Mouse (Mus musculus): ENCODE data around the gene Olfr855.

Olfr855 gene

DNA sequence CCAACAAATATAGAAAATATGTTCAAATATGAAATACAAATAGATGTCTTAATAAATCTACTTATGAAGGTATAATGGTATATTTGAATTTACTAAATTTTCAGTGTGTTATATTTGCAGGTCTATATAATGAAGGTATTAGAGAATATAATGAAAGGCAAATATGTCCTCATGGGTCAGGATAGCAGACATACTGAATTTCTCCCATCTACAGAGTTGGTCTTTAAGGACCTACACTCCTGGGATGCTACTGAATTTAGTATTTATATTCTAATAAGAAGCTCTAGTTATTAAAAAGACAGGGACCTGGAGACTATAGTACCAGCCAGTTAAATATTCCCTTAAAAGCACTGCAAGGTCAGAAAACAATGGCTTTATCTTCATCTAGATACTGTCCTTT, at the start of gene Olfr855:
Olfr855 (plus strand) TSS at position 301 of the 400 bp plus-strand sequence.
- DNase-seq = no peak

DNA sequence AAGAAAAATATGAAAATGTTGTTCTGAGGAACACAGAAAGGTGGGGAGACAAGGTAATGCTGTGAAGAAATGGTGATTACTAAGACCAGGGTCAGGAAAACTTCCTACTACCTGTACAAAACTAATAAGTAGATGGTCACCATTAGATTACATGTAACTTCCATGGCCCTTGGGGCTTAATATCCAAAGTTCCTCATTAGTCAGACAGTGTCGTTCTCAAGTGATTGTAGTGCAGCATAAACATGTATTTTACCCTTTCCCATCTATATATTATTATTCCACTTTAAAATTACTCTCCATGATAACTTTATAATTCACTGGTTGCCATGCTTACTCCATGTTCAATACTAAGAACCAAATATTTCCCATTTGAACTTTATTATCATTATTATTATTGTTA, 41.4 kb upstream of the Olfr855 start, which contains the start of gene Olfr853:
Olfr853 (minus strand) TSS at position 101 of the 400 bp plus-strand sequence.
- DNase-seq = no peak

DNA sequence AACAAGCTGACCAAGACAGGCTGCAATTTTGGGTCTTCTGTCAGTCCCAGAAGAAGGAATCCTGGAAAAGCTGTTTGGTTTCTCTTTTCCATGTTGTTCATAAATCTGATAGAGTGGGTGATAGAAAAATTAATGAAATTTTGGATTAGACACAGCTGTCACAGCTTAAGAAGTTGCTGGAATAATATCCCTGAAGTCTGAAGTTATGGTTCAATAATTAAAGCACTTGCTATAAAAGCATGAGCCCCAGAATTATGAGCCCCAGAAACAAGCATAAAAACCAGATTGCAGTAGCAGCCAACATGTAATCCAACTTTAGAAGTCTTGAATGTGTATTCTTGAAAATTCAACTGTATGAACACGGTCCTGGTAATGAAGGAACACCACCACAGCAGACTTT, 15.1 kb upstream of the Olfr855 start, which contains the start of gene Olfr854:
Olfr854 (minus strand) TSS at position 101 of the 400 bp plus-strand sequence.
- DNase-seq = no peak

DNA sequence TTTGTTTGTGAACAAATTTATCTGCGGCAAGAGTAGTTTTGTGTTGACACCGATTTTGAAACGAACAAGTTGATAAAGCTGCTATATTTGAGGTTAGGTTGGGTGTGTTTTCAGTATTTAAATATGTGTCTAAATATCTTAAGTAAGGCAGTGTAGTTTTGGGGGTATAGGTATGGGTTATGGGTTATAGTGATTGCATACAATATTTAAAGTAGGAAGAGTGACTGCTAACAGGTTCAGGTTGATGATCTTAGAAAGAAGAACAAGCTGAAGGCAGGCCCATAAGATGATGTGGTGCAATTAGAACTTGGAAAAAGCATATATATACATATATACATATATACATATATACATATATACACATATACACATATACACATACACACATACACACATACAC, 38.9 kb downstream of the Olfr855 start:
- DNase-seq = no peak

DNA sequence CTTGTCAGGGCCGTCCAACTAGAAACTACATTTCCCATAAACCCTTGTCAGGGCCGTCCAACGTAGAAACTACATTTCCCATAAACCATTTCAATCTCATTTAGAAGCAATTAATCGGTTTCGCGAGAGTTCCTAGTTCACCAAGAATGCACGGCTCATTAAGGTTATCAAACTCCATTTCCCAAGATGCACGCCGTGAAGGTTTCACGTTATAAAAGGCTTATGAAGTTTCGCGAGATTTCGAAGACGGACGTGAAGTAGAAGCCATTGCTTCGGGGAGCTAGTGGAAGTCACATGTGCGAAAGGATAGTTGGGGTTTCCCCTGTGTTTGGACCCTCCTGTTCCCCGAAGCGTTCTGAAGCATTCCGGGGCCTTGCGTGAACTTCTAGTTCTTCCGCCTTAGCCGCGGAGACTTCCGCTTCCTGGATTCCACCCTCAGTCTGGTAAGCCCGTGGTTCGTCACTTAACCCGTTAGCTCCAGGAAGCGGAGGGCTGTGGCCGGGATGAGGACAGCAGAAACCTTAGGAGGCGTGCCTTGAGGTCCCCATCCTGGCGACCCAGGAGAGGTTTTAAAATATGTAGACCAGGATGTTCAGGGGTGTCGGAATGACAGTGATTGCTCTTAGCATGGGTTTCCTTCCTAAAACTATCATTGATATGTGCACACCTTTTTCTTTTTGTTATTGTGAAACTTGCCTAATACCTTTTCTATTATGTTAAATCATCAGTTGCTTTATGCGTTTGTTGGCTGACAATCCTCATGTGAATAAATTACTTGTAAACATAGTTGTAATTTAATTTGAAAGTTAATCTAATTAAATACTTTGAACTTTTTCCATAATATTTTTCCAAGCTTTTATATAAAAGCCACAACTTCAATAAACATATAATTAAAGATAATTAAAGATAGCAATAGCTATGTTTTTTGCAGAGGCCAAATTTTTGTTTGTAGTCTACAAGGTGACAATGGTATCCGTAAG, 39.7 kb downstream of the Olfr855 start, which contains the start of gene Zfp317:
Zfp317 (plus strand) TSS at position 260 of the 980 bp plus-strand sequence.
- DNase-seq = peak; percentile 79

DNA sequence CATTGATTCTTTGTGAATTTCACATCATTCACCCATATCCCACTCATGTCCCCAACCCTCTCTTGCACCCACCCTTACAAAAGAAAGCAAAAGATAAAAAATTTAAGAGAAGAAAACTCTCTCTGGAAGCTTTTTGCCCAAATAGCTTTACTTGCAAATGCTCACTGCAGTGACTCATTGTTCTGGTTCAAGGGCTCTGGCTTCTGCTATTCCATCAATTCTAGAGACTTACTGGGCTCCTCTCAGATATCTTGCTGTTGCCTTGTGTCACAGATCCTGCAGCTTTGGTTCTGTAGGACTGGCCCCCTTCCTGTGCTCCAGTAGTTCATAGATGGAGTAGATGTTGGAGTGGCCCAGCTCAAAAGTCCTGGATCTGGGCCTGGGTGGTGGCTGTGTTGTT, 47.2 kb downstream of the Olfr855 start:
- no peak for DNase-seq
